Mouse (Mus musculus) kidney, embryonic 16.5 days (tissue): Measurements from ENCODE around the gene Pttg1. TPM values are rescaled to one million over a fixed set of nuclear protein-coding genes. Genes with fewer than 3 reads are reported as not detected.

Source experiments
- ATAC-seq: fragments of 200-750 bp; cut with Nextera tagmentation; 2 replicates; pipeline ENCODE4 v1.8.0; 2017; ENCODE audit warnings: moderate TSS enrichment; ENCODE audit not compliant: low FRiP score, low TSS enrichment
- H3K27ac ChIP-seq: fragments of 300-500 bp; sonication (generic); 2 replicates; pipeline ENCODE4 v1.5.1; 2014; ENCODE audit warnings: low read length
- H3K27me3 ChIP-seq: fragments of 300-500 bp; sonication (generic); 2 replicates; pipeline ENCODE4 v1.6.1; 2014; ENCODE audit warnings: low read length, control low read depth, mixed read lengths; ENCODE audit not compliant: insufficient read depth
- H3K36me3 ChIP-seq: fragments of 300-500 bp; sonication (generic); 2 replicates; pipeline ENCODE4 v1.6.1; 2014; ENCODE audit warnings: low read length, control low read depth, mixed read lengths; ENCODE audit not compliant: insufficient read depth
- H3K4me1 ChIP-seq: fragments of 300-500 bp; sonication (generic); 2 replicates; pipeline ENCODE4 v1.6.1; 2014; ENCODE audit warnings: low read length, control low read depth, mixed read lengths; ENCODE audit not compliant: insufficient read depth
- H3K4me2 ChIP-seq: fragments of 300-500 bp; sonication (generic); replicated peaks from 2 replicates; pipeline ENCODE4 v1.6.1; 2014; ENCODE audit warnings: low read depth, low read length
- H3K4me3 ChIP-seq: fragments of 300-500 bp; sonication (generic); 2 replicates; pipeline ENCODE4 v1.5.1; 2014; ENCODE audit warnings: mild to moderate bottlenecking, low read length
- H3K9ac ChIP-seq: fragments of 300-500 bp; sonication (generic); replicated peaks from 2 replicates; pipeline ENCODE4 v1.6.1; 2014; ENCODE audit warnings: low read length
- H3K9me3 ChIP-seq: fragments of 300-500 bp; sonication (generic); 2 replicates; pipeline ENCODE4 v1.6.1; 2016; ENCODE audit warnings: low read length, control low read depth
- WGBS: fragments of 180-500 bp; shearing (Covaris S2); extraction: QIAGEN DNeasy Blood & Tissue Kit; methylation state at CpG from one replicate; pipeline ENCODE4 v1.1.7; 2014; 5-methylcytosine and 5-hydroxymethylcytosine counted together
- polyA plus RNA-seq: library from polyadenylated mRNA; unstranded; fragments of >200 nt; fragmentation: Nextera tagmentation; extraction: Ambion mirVana; gene quantifications from 2 replicates; pipeline ENCODE4 v1.2.1, GENCODE M21; 2015

Pttg1 gene
- polyA plus RNA-seq: 101 and 102 TPM in 2 replicates

- 3% methylated on average over 27 of the region's 27 CpGs for WGBS
- H3K27ac ChIP-seq: peak within 1 kb of the TSS; percentile 79
- no peaks in the 10 kb centered on the region for H3K27me3 ChIP-seq
- peak within 1 kb of the TSS; percentile 74 for H3K9ac ChIP-seq
- peak within 1 kb of the TSS; percentile 64 for H3K4me3 ChIP-seq
- 0 out of 2 replicates have a peak, but pooled peaks cover 6% of the 10 kb centered on the region for H3K4me1 ChIP-seq
- H3K9me3 ChIP-seq: no peaks in the 10 kb centered on the region
- ATAC-seq: peak; percentile 99
- peaks cover 15% of the 10 kb centered on the region; the same call in 1 of the 2 replicates for H3K36me3 ChIP-seq
- peak within 1 kb of the TSS; percentile 57 for H3K4me2 ChIP-seq
Observed at GRCm38 (mm10) chr11:43425824-43426413, at the start of gene Pttg1. TSS of gene Pttg1 (minus strand) at chr11:43426251.

GRCm38 (mm10) chr11:43474225-43474774, 48.2 kb upstream of the Pttg1 start, which contains the start of gene C1qtnf2:
TSS of gene C1qtnf2 (plus strand) at chr11:43474276.
- peak within 1 kb of the TSS; percentile 53 for H3K9ac ChIP-seq
- H3K27me3 ChIP-seq: no peaks in the 10 kb centered on the region
- ATAC-seq: peak; percentile 44
- peaks cover 20% of the 10 kb centered on the region for H3K4me1 ChIP-seq
- WGBS: 6% methylated on average over 24 of the region's 24 CpGs
- no peaks in the 10 kb centered on the region for H3K36me3 ChIP-seq
- peak within 1 kb of the TSS; percentile 41 for H3K4me3 ChIP-seq
- no peak within 1 kb of the TSS for H3K27ac ChIP-seq
- no peaks in the 10 kb centered on the region for H3K9me3 ChIP-seq
- H3K4me2 ChIP-seq: peak within 1 kb of the TSS; percentile 57

- Histone ChIP-seq H3K27me3 (no peaks in the 10 kb centered on the region), H3K4me2 (peak overlapping the region; percentile 57), H3K9ac (peak overlapping the region; percentile 53), H3K27ac (no peak overlapping the region), H3K4me3 (peak overlapping the region; percentile 41), H3K4me1 (peaks cover 20% of the 10 kb centered on the region), H3K9me3 (no peaks in the 10 kb centered on the region), H3K36me3 (no peaks in the 10 kb centered on the region)
- ATAC-seq: no peak
- 52% methylated on average over 15 of the region's 15 CpGs for WGBS
Observed at GRCm38 (mm10) chr11:43473635-43474224, 47.7 kb upstream of the Pttg1 start.

DNA sequence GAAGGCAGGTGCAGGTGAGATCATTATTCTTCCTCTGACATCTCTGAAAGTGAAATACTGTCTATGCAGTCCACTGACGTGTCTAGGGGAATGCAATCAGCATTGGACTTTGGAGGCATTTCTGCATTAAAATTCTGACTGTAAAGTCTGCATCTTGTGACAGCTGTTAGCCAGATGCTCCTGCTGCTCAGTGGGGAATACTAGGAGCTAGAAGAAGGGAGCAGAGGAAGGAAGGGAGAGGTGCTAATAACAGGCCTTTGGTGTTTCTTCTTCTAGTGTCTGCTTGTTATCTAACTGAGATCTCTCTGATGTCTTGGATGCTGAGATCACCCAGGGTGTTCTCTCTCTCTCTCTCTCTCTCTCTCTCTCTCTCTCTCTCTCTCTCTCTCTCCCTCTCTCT, 47.1 kb upstream of the Pttg1 start:
- H3K27me3 ChIP-seq: no peaks in the 10 kb centered on the region
- no peaks in the 10 kb centered on the region for H3K36me3 ChIP-seq
- no peak overlapping the region for H3K9ac ChIP-seq
- peaks cover 20% of the 10 kb centered on the region for H3K4me1 ChIP-seq
- no peak overlapping the region for H3K27ac ChIP-seq
- H3K9me3 ChIP-seq: no peaks in the 10 kb centered on the region
- WGBS: 74% methylated on average over 1 of the region's 1 CpGs
- no peak for ATAC-seq
- H3K4me2 ChIP-seq: no peak overlapping the region
- H3K4me3 ChIP-seq: no peak overlapping the region

DNA sequence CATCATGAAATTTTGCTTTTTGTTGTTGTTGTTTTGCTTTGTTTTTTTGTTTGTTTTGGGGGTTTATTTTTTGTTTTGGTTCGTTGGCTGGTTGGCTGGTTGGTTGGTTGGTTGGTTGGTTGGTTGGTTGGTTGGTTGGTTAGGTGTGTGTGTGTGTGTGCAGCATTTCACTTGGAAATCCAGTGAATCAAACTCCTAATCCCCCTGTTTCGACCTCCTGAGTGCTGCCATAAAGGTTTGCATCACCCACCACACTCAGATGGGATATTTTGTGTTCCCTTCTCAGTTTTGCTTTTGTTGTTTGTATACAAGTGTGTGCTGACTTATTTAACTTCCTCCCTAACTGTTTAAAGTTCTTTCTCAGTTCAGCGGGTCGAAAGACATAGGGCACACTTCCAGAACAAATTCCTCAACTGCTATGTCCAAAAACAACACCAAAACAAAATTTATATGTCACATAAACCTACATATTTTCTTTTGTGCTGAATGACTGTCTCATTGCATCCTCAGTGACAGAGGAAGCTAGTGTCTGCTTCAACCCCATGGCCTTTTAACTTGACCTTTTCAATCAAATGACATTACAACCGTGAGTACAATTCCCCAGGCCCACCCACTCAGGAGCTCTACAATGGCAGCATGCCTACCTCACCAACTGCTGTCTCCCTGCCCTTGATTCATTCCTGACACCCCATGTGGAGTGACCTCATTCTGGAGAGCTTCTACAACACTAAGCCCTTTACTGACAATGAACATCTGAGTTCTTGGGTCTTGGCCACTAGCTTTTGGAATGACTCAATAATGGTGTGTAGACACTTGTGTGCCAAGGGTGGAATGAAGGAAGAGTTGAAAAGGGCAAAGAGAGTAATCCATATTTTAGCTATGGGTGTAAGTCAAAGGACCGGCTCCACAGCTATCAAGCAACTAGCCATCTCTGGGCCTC, 45.1 kb upstream of the Pttg1 start:
- H3K4me1 ChIP-seq: peaks cover 20% of the 10 kb centered on the region

GRCm38 (mm10) chr11:43470118-43470517, 44.1 kb upstream of the Pttg1 start:
- Histone ChIP-seq H3K9me3 (0 out of 2 replicates have a peak, but pooled peaks cover 2% of the 10 kb centered on the region), H3K27me3 (no peaks in the 10 kb centered on the region), H3K4me1 (peaks cover 20% of the 10 kb centered on the region), H3K36me3 (no peaks in the 10 kb centered on the region), H3K9ac (no peak overlapping the region), H3K27ac (peak overlapping the region; percentile 71), H3K4me2 (no peak overlapping the region; the same call in 1 of the 2 replicates), H3K4me3 (no peak overlapping the region)
- ATAC-seq: no peak
- 37% methylated on average over 5 of the region's 5 CpGs for WGBS

More for the DNA sequence above, 45.1 kb upstream of the Pttg1 start:
- H3K27ac ChIP-seq: peak overlapping the region; percentile 50
- no peaks in the 10 kb centered on the region for H3K27me3 ChIP-seq
- no peak overlapping the region for H3K9ac ChIP-seq
- no peak overlapping the region for H3K4me2 ChIP-seq
- ATAC-seq: no peak
- 0 out of 2 replicates have a peak, but pooled peaks cover 2% of the 10 kb centered on the region for H3K9me3 ChIP-seq
- H3K4me3 ChIP-seq: no peak overlapping the region
- whole genome bisulfite sequencing: 55% methylated on average over 6 of the region's 6 CpGs
- no peaks in the 10 kb centered on the region for H3K36me3 ChIP-seq

DNA sequence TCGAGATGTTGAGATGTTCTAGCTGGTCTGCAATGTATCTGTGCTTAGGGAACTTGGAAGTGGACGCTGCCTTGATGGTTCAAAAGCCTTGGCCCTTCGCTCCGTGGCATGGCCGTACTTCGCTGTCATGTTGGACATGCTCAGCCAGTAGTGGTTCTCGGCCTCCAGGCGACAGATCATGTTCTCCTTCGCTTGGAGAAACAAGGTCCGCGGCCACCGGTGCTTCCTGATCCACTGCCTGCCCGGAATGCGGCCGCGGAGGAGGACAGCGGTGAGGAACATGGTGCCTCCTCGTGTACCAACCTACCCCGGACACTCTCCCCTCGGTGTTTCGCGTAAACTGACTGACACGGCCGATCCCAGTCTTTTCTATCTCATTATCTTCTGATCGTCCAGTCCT, 37.2 kb upstream of the Pttg1 start:
- 90% methylated on average over 25 of the region's 25 CpGs for WGBS
- ATAC-seq: no peak
- H3K4me3 ChIP-seq: no peak overlapping the region
- 0 out of 2 replicates have a peak, but pooled peaks cover 2% of the 10 kb centered on the region for H3K9me3 ChIP-seq
- no peaks in the 10 kb centered on the region for H3K4me1 ChIP-seq
- no peaks in the 10 kb centered on the region for H3K27me3 ChIP-seq
- H3K36me3 ChIP-seq: no peaks in the 10 kb centered on the region
- H3K9ac ChIP-seq: no peak overlapping the region
- H3K4me2 ChIP-seq: no peak overlapping the region
- no peak overlapping the region for H3K27ac ChIP-seq

DNA sequence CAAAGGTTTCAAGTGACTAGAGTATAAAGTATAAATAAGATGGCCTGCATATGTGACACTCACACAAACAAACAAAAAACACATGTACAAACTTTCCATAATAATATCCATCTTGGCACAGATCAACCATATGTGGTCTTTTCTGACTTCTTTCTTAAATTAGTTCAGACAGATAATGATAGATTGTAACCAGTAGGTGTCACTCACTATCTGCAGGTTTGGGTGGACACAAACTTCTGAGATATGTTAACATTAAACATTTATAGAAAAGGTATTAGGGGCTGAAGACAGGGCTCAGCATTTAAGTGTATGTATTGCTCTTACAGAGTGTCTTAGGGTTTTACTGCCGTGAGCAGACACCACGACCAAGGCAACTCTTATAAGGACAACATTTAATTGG, 26.2 kb upstream of the Pttg1 start:
- ATAC-seq: no peak; the same call in 1 of the 2 replicates
- no peak overlapping the region for H3K27ac ChIP-seq
- WGBS: 59% methylated on average over 2 of the region's 2 CpGs
- H3K4me1 ChIP-seq: no peaks in the 10 kb centered on the region
- H3K4me2 ChIP-seq: no peak overlapping the region
- no peak overlapping the region for H3K9ac ChIP-seq
- H3K4me3 ChIP-seq: no peak overlapping the region
- H3K36me3 ChIP-seq: peaks cover 5% of the 10 kb centered on the region
- no peaks in the 10 kb centered on the region for H3K27me3 ChIP-seq
- H3K9me3 ChIP-seq: no peaks in the 10 kb centered on the region

- no peak overlapping the region for H3K4me3 ChIP-seq
- H3K27me3 ChIP-seq: no peaks in the 10 kb centered on the region
- WGBS: 68% methylated on average over 4 of the region's 4 CpGs
- no peak overlapping the region for H3K4me2 ChIP-seq
- no peak for ATAC-seq
- H3K36me3 ChIP-seq: peaks cover 11% of the 10 kb centered on the region
- H3K9ac ChIP-seq: no peak overlapping the region
- H3K27ac ChIP-seq: no peak overlapping the region
- H3K4me1 ChIP-seq: no peaks in the 10 kb centered on the region
- H3K9me3 ChIP-seq: no peaks in the 10 kb centered on the region
Observed at GRCm38 (mm10) chr11:43451322-43451721, 25.3 kb upstream of the Pttg1 start.
